Mouse (Mus musculus) heart, embryonic 15.5 days (tissue): ENCODE data around the gene Rbm44. TPM values are rescaled to one million over a fixed set of nuclear protein-coding genes. Genes with fewer than 3 reads are reported as not detected.
A peak's percentile ranks its signal among the peaks of the same experiment; 100 is the strongest.

Experiments used
- ATAC-seq: fragments of 200-750 bp; cut with Nextera tagmentation; replicated peaks from 2 replicates; pipeline ENCODE4 v1.8.0; 2017; ENCODE audit warnings: low read depth, moderate TSS enrichment; ENCODE audit not compliant: insufficient number of reproducible peaks, insufficient read depth, low FRiP score
- H3K27ac ChIP-seq: fragments of 300-500 bp; sonication (generic); 2 replicates; pipeline ENCODE4 v1.5.1; 2015; ENCODE audit warnings: mild to moderate bottlenecking, inconsistent platforms
- H3K27me3 ChIP-seq: fragments of 300-500 bp; sonication (generic); 2 replicates; pipeline ENCODE4 v1.6.1; 2015; ENCODE audit warnings: inconsistent platforms
- H3K36me3 ChIP-seq: fragments of 300-500 bp; sonication (generic); 2 replicates; pipeline ENCODE4 v1.6.1; 2015; ENCODE audit warnings: mild to moderate bottlenecking, inconsistent platforms
- H3K4me1 ChIP-seq: fragments of 300-500 bp; sonication (generic); replicated peaks from 2 replicates; pipeline ENCODE4 v1.6.1; 2015; ENCODE audit warnings: inconsistent platforms
- H3K4me2 ChIP-seq: fragments of 300-500 bp; sonication (generic); 2 replicates; pipeline ENCODE4 v1.6.1; 2015; ENCODE audit warnings: inconsistent platforms, mild to moderate bottlenecking, moderate library complexity
- H3K4me3 ChIP-seq: fragments of 300-500 bp; sonication (generic); 2 replicates; pipeline ENCODE4 v1.5.1; 2015; ENCODE audit warnings: mild to moderate bottlenecking, inconsistent platforms
- H3K9ac ChIP-seq: fragments of 300-500 bp; sonication (generic); 2 replicates; pipeline ENCODE4 v1.6.1; 2015; ENCODE audit warnings: mild to moderate bottlenecking, inconsistent platforms
- H3K9me3 ChIP-seq: fragments of 300-500 bp; sonication (generic); replicated peaks from 2 replicates; pipeline ENCODE4 v1.6.1; 2016; ENCODE audit warnings: inconsistent platforms
- WGBS: fragments of 180-500 bp; shearing (Covaris S2); methylation state at CpG from one replicate; pipeline ENCODE4 v1.1.7; 2015; ENCODE audit warnings: mixed read lengths; 5-methylcytosine and 5-hydroxymethylcytosine counted together
- polyA plus RNA-seq: library from polyadenylated mRNA; unstranded; fragments of >200 nt; fragmentation: Nextera tagmentation; extraction: Ambion mirVana; gene quantifications from 2 replicates; pipeline ENCODE4 v1.2.1, GENCODE M21; 2015

Gene Rbm44
- polyA plus RNA-seq, 1 experiment from 2014 or later, result 4.0 TPM

- no peak overlapping the region for H3K4me3 ChIP-seq
- no peak overlapping the region for H3K27ac ChIP-seq
- no peaks in the 10 kb centered on the region for H3K36me3 ChIP-seq
- peaks cover 36% of the 10 kb centered on the region for H3K4me1 ChIP-seq
- H3K27me3 ChIP-seq, result no peaks in the 10 kb centered on the region
- no peaks in the 10 kb centered on the region for H3K9me3 ChIP-seq
- 25% methylated on average over 5 of the region's 5 CpGs for WGBS
- H3K4me2 ChIP-seq, result peak overlapping the region; percentile 88
- ATAC-seq, result peak; percentile 76; the same call in 1 of the 2 replicates
- H3K9ac ChIP-seq, result no peak overlapping the region
Observed at GRCm38 (mm10) chr1:91179086-91179485, 34.2 kb downstream of the Rbm44 start.

GRCm38 (mm10) chr1:91179533-91180173 lies 34.8 kb downstream of the Rbm44 start, which contains the start of gene Ramp1:
Ramp1 (plus strand) TSS chr1:91179822.
- Histone ChIP-seq H3K27me3 (no peaks in the 10 kb centered on the region), H3K4me2 (peak within 1 kb of the TSS; percentile 88), H3K36me3 (no peaks in the 10 kb centered on the region), H3K4me1 (peaks cover 36% of the 10 kb centered on the region), H3K4me3 (peak within 1 kb of the TSS; percentile 60), H3K27ac (peak within 1 kb of the TSS; percentile 52), H3K9me3 (no peaks in the 10 kb centered on the region), H3K9ac (peak within 1 kb of the TSS; percentile 70)
- 2% methylated on average over 36 of the region's 37 CpGs for WGBS
- peak; percentile 68 for ATAC-seq

DNA sequence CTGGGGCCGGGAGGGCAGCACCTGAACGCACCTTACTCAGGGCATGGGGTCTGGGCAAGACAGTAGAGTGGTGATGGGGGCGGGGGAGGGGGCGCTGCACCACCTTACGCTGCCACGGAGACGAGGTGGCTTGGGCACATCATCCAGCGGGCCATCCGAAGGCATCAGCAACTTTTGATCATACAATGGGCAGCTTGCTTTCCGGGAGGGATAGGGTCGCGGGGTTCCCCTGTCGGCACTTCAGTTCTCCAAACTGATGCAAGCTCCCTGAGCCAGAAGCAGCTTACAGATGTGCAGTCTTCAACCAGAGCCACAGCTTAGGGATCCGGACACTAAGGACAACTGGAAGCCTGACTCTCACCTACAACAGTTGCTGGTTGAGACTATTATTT lies 35.3 kb downstream of the Rbm44 start:
- Histone ChIP-seq H3K27ac (peak overlapping the region; percentile 52), H3K4me1 (peaks cover 36% of the 10 kb centered on the region), H3K9me3 (no peaks in the 10 kb centered on the region), H3K27me3 (no peaks in the 10 kb centered on the region), H3K9ac (peak overlapping the region; percentile 70), H3K4me3 (peak overlapping the region; percentile 60), H3K36me3 (no peaks in the 10 kb centered on the region), H3K4me2 (peak overlapping the region; percentile 88)
- ATAC-seq, result 0 out of 2 replicates have a peak, but pooled peaks have one; percentile 4
- WGBS, result 7% methylated on average over 14 of the region's 14 CpGs

GRCm38 (mm10) chr1:91180723-91181122 lies 35.8 kb downstream of the Rbm44 start:
- H3K36me3 ChIP-seq, result no peaks in the 10 kb centered on the region
- H3K4me2 ChIP-seq, result peak overlapping the region; percentile 88
- peak overlapping the region; percentile 60 for H3K4me3 ChIP-seq
- ATAC-seq, result no peak
- peaks cover 36% of the 10 kb centered on the region for H3K4me1 ChIP-seq
- peak overlapping the region; percentile 70 for H3K9ac ChIP-seq
- no peaks in the 10 kb centered on the region for H3K27me3 ChIP-seq
- H3K27ac ChIP-seq, result 0 out of 2 replicates have a peak overlapping the region, but pooled peaks have one; percentile 52
- 56% methylated on average over 6 of the region's 6 CpGs for WGBS
- H3K9me3 ChIP-seq, result no peaks in the 10 kb centered on the region

DNA sequence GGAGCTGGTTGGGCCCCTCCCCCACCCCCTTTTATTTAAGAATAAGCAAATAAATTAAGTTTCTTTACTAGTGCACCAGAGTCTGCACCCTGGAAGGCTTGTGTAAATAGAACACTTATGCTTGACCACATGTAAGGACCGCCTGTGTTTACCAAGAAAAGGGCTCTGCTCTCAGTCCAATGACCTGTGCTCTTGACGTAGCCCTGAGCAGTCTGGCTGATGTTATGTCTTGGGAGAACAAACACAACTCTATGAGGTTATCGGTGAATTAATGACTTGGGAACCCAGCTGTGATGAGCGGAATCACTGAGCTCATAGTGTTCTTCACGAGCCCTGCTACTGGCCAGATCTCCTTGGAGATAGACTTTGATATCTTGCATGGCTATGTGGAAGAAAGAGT lies 36.4 kb downstream of the Rbm44 start:
- Histone ChIP-seq H3K36me3 (no peaks in the 10 kb centered on the region), H3K27ac (peak overlapping the region; percentile 55; the same call in 1 of the 2 replicates), H3K27me3 (no peaks in the 10 kb centered on the region), H3K4me1 (peaks cover 36% of the 10 kb centered on the region), H3K4me2 (peak overlapping the region; percentile 88), H3K9ac (no peak overlapping the region), H3K9me3 (no peaks in the 10 kb centered on the region), H3K4me3 (peak overlapping the region; percentile 21)
- WGBS, result 60% methylated on average over 5 of the region's 5 CpGs
- no peak for ATAC-seq

GRCm38 (mm10) chr1:91181784-91182450 lies 37.0 kb downstream of the Rbm44 start:
- Histone ChIP-seq H3K9me3 (no peaks in the 10 kb centered on the region), H3K4me1 (peaks cover 36% of the 10 kb centered on the region), H3K36me3 (no peaks in the 10 kb centered on the region), H3K27ac (peak overlapping the region; percentile 55), H3K4me2 (peak overlapping the region; percentile 88), H3K27me3 (no peaks in the 10 kb centered on the region), H3K4me3 (peak overlapping the region; percentile 21), H3K9ac (peak overlapping the region; percentile 24; the same call in 1 of the 2 replicates)
- ATAC-seq, result no peak
- WGBS, result 21% methylated on average over 12 of the region's 12 CpGs

DNA sequence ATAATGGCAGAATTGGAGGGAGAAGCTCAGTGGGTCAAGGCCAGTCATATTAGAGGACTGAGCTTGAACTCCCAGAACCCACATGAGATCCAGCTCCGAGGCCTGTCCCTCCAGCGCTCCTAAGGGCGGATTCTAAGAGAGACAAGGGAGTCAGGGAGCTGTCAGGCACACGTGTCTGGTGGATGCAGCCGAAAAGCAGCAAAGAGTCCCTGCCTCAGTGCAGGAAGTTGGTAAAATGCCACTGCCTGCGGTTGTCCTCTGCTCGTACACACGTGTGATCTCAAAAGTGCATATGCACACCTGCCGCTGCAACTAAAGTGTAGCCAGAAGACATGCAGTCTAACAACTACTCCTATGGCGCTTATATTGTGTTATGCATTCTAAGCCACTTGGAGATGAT lies 38.4 kb downstream of the Rbm44 start:
- H3K36me3 ChIP-seq, result no peaks in the 10 kb centered on the region
- 70% methylated on average over 10 of the region's 10 CpGs for WGBS
- no peak overlapping the region for H3K27ac ChIP-seq
- H3K9me3 ChIP-seq, result no peaks in the 10 kb centered on the region
- no peak overlapping the region for H3K4me3 ChIP-seq
- H3K9ac ChIP-seq, result no peak overlapping the region
- H3K27me3 ChIP-seq, result no peaks in the 10 kb centered on the region
- ATAC-seq, result no peak
- H3K4me1 ChIP-seq, result peaks cover 36% of the 10 kb centered on the region
- no peak overlapping the region for H3K4me2 ChIP-seq

DNA sequence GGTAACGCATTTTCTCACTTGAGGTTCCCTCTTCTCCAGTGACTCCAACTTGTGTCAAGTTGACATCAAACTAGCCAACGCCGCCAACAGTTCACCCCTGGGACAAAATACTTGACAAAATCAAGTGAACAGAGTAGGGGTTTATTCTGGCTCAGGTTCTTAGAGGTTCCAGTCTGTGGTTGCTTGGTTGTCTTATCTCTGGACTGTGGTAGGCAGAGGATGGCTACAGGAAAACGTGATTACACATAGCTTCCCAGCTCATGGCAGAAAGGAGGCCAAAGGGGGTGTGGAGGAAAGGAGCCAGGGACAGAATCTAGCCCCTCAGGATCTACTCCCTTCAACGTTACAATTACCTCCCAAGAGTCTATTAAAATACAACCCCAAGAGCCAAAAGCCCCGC lies 41.8 kb downstream of the Rbm44 start:
- Histone ChIP-seq H3K4me1 (peaks cover 11% of the 10 kb centered on the region), H3K36me3 (no peaks in the 10 kb centered on the region), H3K4me3 (no peak overlapping the region), H3K27ac (no peak overlapping the region), H3K9me3 (no peaks in the 10 kb centered on the region), H3K9ac (no peak overlapping the region), H3K27me3 (no peaks in the 10 kb centered on the region), H3K4me2 (no peak overlapping the region)
- no peak for ATAC-seq
- WGBS, result 81% methylated on average over 6 of the region's 6 CpGs

- WGBS, result 88% methylated on average over 5 of the region's 5 CpGs
- no peak for ATAC-seq
- H3K9ac ChIP-seq, result no peak overlapping the region
- peaks cover 6% of the 10 kb centered on the region for H3K4me1 ChIP-seq
- H3K27me3 ChIP-seq, result no peaks in the 10 kb centered on the region
- H3K4me2 ChIP-seq, result no peak overlapping the region
- H3K4me3 ChIP-seq, result no peak overlapping the region
- H3K9me3 ChIP-seq, result no peaks in the 10 kb centered on the region
- H3K36me3 ChIP-seq, result no peaks in the 10 kb centered on the region
- peak overlapping the region; percentile 54 for H3K27ac ChIP-seq
Observed at GRCm38 (mm10) chr1:91187315-91187714, 42.4 kb downstream of the Rbm44 start.

- ATAC-seq, result no peak
- H3K9me3 ChIP-seq, result no peaks in the 10 kb centered on the region
- no peak overlapping the region for H3K4me2 ChIP-seq
- no peaks in the 10 kb centered on the region for H3K27me3 ChIP-seq
- no peak overlapping the region for H3K9ac ChIP-seq
- peak overlapping the region; percentile 54 for H3K27ac ChIP-seq
- H3K4me1 ChIP-seq, result no peaks in the 10 kb centered on the region
- WGBS, result 78% methylated on average over 7 of the region's 7 CpGs
- H3K4me3 ChIP-seq, result no peak overlapping the region
- no peaks in the 10 kb centered on the region for H3K36me3 ChIP-seq
Observed at GRCm38 (mm10) chr1:91187786-91188640, 43.1 kb downstream of the Rbm44 start.

- no peaks in the 10 kb centered on the region for H3K27me3 ChIP-seq
- no peak overlapping the region for H3K4me3 ChIP-seq
- no peaks in the 10 kb centered on the region for H3K36me3 ChIP-seq
- no peaks in the 10 kb centered on the region for H3K9me3 ChIP-seq
- ATAC-seq, result no peak
- 83% methylated on average over 10 of the region's 10 CpGs for WGBS
- H3K4me1 ChIP-seq, result no peaks in the 10 kb centered on the region
- H3K4me2 ChIP-seq, result no peak overlapping the region
- H3K9ac ChIP-seq, result no peak overlapping the region
- no peak overlapping the region for H3K27ac ChIP-seq
Observed at GRCm38 (mm10) chr1:91188851-91189460, 44.1 kb downstream of the Rbm44 start.
